Comparison of ENCODE assay signal across 28 mouse cellular contexts in the genomic region with DNA sequence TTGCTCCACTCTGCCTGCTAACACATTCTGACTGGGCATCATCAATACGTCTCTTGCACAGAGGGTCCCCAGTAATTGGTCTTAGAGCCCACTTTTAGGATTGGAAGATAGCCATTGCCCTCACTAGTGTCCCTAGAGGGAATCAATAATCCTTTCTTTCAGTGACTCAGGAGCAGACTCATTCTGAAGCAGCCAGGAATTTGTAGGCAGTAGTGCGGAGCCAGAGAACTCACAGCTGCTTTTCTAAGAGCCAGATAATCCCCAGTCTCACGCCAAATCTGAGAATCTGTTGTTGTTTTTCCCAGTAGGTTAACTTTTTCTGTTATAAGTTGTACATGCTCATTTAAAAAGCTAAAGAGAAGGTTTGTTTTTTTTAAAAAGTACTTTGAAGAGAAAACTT. TPM values are rescaled to one million over a fixed set of nuclear protein-coding genes. Genes with fewer than 3 reads are reported as not detected.
DNase-seq lines count a peak whose midpoint lies in the region; ATAC-seq and TF ChIP-seq lines count a peak whose summit lies in the region.
"Had no signal": no experiment of that assay in that cellular context is flagged by ENCODE, and none has a peak within 500 bp of the region (broad histone marks: within the 10 kb centered on the region; RNA-seq: fewer than 3 reads in every experiment).

No protein-coding gene starts in this region.

- H3K4me3 ChIP-seq in hindbrain, postnatal 0 days (ENCODE audit: low read length) = no peak overlapping the region
- H3K4me3 ChIP-seq in hindbrain, embryonic 11.5 days (ENCODE audit: low read depth, low read length) = no peak overlapping the region
- no peak overlapping the region for H3K4me3 ChIP-seq in midbrain, embryonic 14.5 days (replicated peaks; ENCODE audit: low read depth, low read length)
- H3K4me3 ChIP-seq in midbrain, embryonic 10.5 days = no peak overlapping the region
- no peak overlapping the region for H3K4me3 ChIP-seq in forebrain, embryonic 14.5 days (ENCODE audit: low read depth, low read length)
- H3K4me3 ChIP-seq: forebrain, embryonic 12.5 days; heart, embryonic 13.5 days; hindbrain, embryonic 12.5 days; limb, embryonic 10.5 days; limb, embryonic 15.5 days; liver, embryonic 13.5 days; neural tube, embryonic 13.5 days; stomach, embryonic 15.5 days had no signal

- no peaks in the 10 kb centered on the region for H3K27me3 ChIP-seq in hindbrain, postnatal 0 days (ENCODE audit: insufficient read depth, low read length)
- no peaks in the 10 kb centered on the region for H3K27me3 ChIP-seq in hindbrain, embryonic 11.5 days (ENCODE audit: control insufficient read depth, insufficient read depth, low read length)
- no peaks in the 10 kb centered on the region for H3K27me3 ChIP-seq in midbrain, embryonic 14.5 days (ENCODE audit: control insufficient read depth, insufficient read depth, low read length)
- no peaks in the 10 kb centered on the region for H3K27me3 ChIP-seq in midbrain, embryonic 10.5 days (ENCODE audit: low read depth, poor library complexity, severe bottlenecking)
- no peaks in the 10 kb centered on the region for H3K27me3 ChIP-seq in forebrain, embryonic 14.5 days (replicated peaks; ENCODE audit: control insufficient read depth, insufficient read depth, low read length)
- H3K27me3 ChIP-seq: forebrain, embryonic 12.5 days; heart, embryonic 13.5 days; hindbrain, embryonic 12.5 days; limb, embryonic 15.5 days; liver, embryonic 13.5 days; neural tube, embryonic 13.5 days; stomach, embryonic 15.5 days had no signal

- WGBS in hindbrain, postnatal 0 days = 39% methylated on average over 3 of the region's 3 CpGs
- WGBS in hindbrain, embryonic 11.5 days = 57% methylated on average over 3 of the region's 3 CpGs
- 12% methylated on average over 3 of the region's 3 CpGs for WGBS in midbrain, embryonic 14.5 days
- WGBS in midbrain, embryonic 10.5 days = 15% methylated on average over 3 of the region's 3 CpGs
- 21% methylated on average over 3 of the region's 3 CpGs for WGBS in forebrain, embryonic 14.5 days

- H3K9me3 ChIP-seq in hindbrain, postnatal 0 days (ENCODE audit: low read length) = no peaks in the 10 kb centered on the region
- no peaks in the 10 kb centered on the region for H3K9me3 ChIP-seq in hindbrain, embryonic 11.5 days (ENCODE audit: control insufficient read depth, low read length)
- H3K9me3 ChIP-seq in midbrain, embryonic 14.5 days (ENCODE audit: control insufficient read depth, low read length) = no peaks in the 10 kb centered on the region
- H3K9me3 ChIP-seq in midbrain, embryonic 10.5 days (replicated peaks) = no peaks in the 10 kb centered on the region
- H3K9me3 ChIP-seq in forebrain, embryonic 14.5 days (replicated peaks; ENCODE audit: control insufficient read depth, low read length) = no peaks in the 10 kb centered on the region
- H3K9me3 ChIP-seq: forebrain, embryonic 12.5 days; G1E; hindbrain, embryonic 12.5 days; limb, embryonic 10.5 days; limb, embryonic 15.5 days; neural tube, embryonic 13.5 days; stomach, embryonic 15.5 days had no signal

- no peak overlapping the region for H3K27ac ChIP-seq in hindbrain, postnatal 0 days
- no peak overlapping the region for H3K27ac ChIP-seq in hindbrain, embryonic 11.5 days (ENCODE audit: low read depth, low read length)
- no peak overlapping the region for H3K27ac ChIP-seq in midbrain, embryonic 14.5 days (replicated peaks; ENCODE audit: low read depth, low read length)
- no peak overlapping the region for H3K27ac ChIP-seq in midbrain, embryonic 10.5 days (replicated peaks)
- no peak overlapping the region for H3K27ac ChIP-seq in forebrain, embryonic 14.5 days (ENCODE audit: low read depth, low read length)
- H3K27ac ChIP-seq: forebrain, embryonic 12.5 days; heart, embryonic 13.5 days; hindbrain, embryonic 12.5 days; limb, embryonic 10.5 days; limb, embryonic 15.5 days; liver, embryonic 13.5 days; neural tube, embryonic 13.5 days; stomach, embryonic 15.5 days had no signal

- no peak overlapping the region for H3K4me2 ChIP-seq in hindbrain, postnatal 0 days (ENCODE audit: low read depth, low read length)
- H3K4me2 ChIP-seq in hindbrain, embryonic 11.5 days (replicated peaks; ENCODE audit: low read depth, low read length) = no peak overlapping the region
- H3K4me2 ChIP-seq in midbrain, embryonic 14.5 days (ENCODE audit: low read length) = no peak overlapping the region
- H3K4me2 ChIP-seq in forebrain, embryonic 14.5 days (ENCODE audit: low read length) = no peak overlapping the region
- H3K4me2 ChIP-seq: forebrain, embryonic 12.5 days; heart, embryonic 13.5 days; hindbrain, embryonic 12.5 days; limb, embryonic 15.5 days; liver, embryonic 13.5 days; midbrain, embryonic 11.5 days; neural tube, embryonic 13.5 days; stomach, embryonic 15.5 days had no signal

- DNase-seq in hindbrain, postnatal 0 days (ENCODE audit: low spot score) = no peak
- no peak for DNase-seq in hindbrain, embryonic 11.5 days (ENCODE audit: low spot score)
- DNase-seq in midbrain, embryonic 14.5 days = peak; percentile 26
- DNase-seq in midbrain, embryonic 10.5 days (ENCODE audit: low spot score) = no peak
- peak; percentile 51 for DNase-seq in brain, adult 2 months (ENCODE audit: low read depth, low spot score)
- no peak for DNase-seq in forebrain, embryonic 14.5 days (ENCODE audit: low spot score)
- DNase-seq: adrenal gland, postnatal 25 days; cerebellum, adult 2 months; cerebellum, postnatal 14 days; gastrocnemius, postnatal 14 days; heart, postnatal 14 days; kidney, adult 11 months; kidney, postnatal 36 days; layer of hippocampus, postnatal 36 days; liver, embryonic 13.5 days; lung, adult 18-20 months; lung, postnatal 10 days; thymus, postnatal 14 days had no signal

- no peak for ATAC-seq in hindbrain, postnatal 0 days
- no peak for ATAC-seq in hindbrain, embryonic 11.5 days (ENCODE audit: low FRiP score)
- no peak for ATAC-seq in midbrain, embryonic 14.5 days (ENCODE audit: low FRiP score, low TSS enrichment)
- no peak for ATAC-seq in forebrain, embryonic 14.5 days
- ATAC-seq in megakaryocyte, adult 5-6 weeks (ENCODE audit: poor library complexity, severe bottlenecking) = no peak

- H3K9ac ChIP-seq in hindbrain, postnatal 0 days (replicated peaks; ENCODE audit: low read length) = no peak overlapping the region
- H3K9ac ChIP-seq in hindbrain, embryonic 11.5 days (ENCODE audit: low read depth, low read length) = no peak overlapping the region
- no peak overlapping the region for H3K9ac ChIP-seq in midbrain, embryonic 14.5 days (replicated peaks; ENCODE audit: low read length)
- H3K9ac ChIP-seq in forebrain, embryonic 14.5 days (ENCODE audit: low read length) = no peak overlapping the region
- H3K9ac ChIP-seq: forebrain, embryonic 12.5 days; heart, embryonic 13.5 days; hindbrain, embryonic 12.5 days; limb, embryonic 15.5 days; liver, embryonic 13.5 days; neural tube, embryonic 13.5 days; stomach, embryonic 15.5 days had no signal

- TF ChIP-seq CTCF in hindbrain, postnatal 0 days (IDR thresholded peaks at IDR 0.05; ENCODE audit: low read depth) = 0 out of 2 replicates have a peak, but pooled peaks have one; percentile 6

- no peaks in the 10 kb centered on the region for H3K36me3 ChIP-seq in hindbrain, postnatal 0 days (ENCODE audit: insufficient read depth, low read length)
- H3K36me3 ChIP-seq in hindbrain, embryonic 11.5 days (ENCODE audit: control insufficient read depth, insufficient read depth, low read length) = no peaks in the 10 kb centered on the region
- no peaks in the 10 kb centered on the region for H3K36me3 ChIP-seq in midbrain, embryonic 14.5 days (ENCODE audit: control insufficient read depth, insufficient read depth, low read length)
- no peaks in the 10 kb centered on the region for H3K36me3 ChIP-seq in midbrain, embryonic 10.5 days
- no peaks in the 10 kb centered on the region for H3K36me3 ChIP-seq in forebrain, embryonic 14.5 days (ENCODE audit: control insufficient read depth, insufficient read depth, low read length)
- H3K36me3 ChIP-seq: forebrain, embryonic 12.5 days; G1E; heart, embryonic 13.5 days; hindbrain, embryonic 12.5 days; limb, embryonic 10.5 days; limb, embryonic 15.5 days; liver, embryonic 13.5 days; neural tube, embryonic 13.5 days; stomach, embryonic 15.5 days had no signal

- H3K4me1 ChIP-seq in hindbrain, postnatal 0 days (ENCODE audit: insufficient read depth, low read length) = no peaks in the 10 kb centered on the region
- H3K4me1 ChIP-seq in hindbrain, embryonic 11.5 days (replicated peaks; ENCODE audit: control insufficient read depth, insufficient read depth, low read length) = no peaks in the 10 kb centered on the region
- no peaks in the 10 kb centered on the region for H3K4me1 ChIP-seq in midbrain, embryonic 14.5 days (ENCODE audit: control insufficient read depth, insufficient read depth, low read length)
- H3K4me1 ChIP-seq in midbrain, embryonic 10.5 days = peaks cover 8% of the 10 kb centered on the region
- H3K4me1 ChIP-seq in forebrain, embryonic 14.5 days (ENCODE audit: control insufficient read depth, insufficient read depth, low read length) = no peaks in the 10 kb centered on the region
- H3K4me1 ChIP-seq: forebrain, embryonic 12.5 days; heart, embryonic 13.5 days; hindbrain, embryonic 12.5 days; limb, embryonic 10.5 days; limb, embryonic 15.5 days; liver, embryonic 13.5 days; neural tube, embryonic 13.5 days; stomach, embryonic 15.5 days had no signal

RNA-seq across cellular contexts. Expression of a gene that starts 13.0 kb away (rescaled TPM):
- 125 and 137 TPM in 2 replicates for total RNA-seq in hindbrain, postnatal 0 days (2014; rRNA removed)
- polyA plus RNA-seq in hindbrain, postnatal 0 days (2015; fragmentation: Nextera tagmentation; extraction: Ambion mirVana) = 111 and 114 TPM in 2 replicates
- 88.8 and 104 TPM in 2 replicates for polyA plus RNA-seq in hindbrain, embryonic 11.5 days (2014; fragmentation: Nextera tagmentation; extraction: Ambion mirVana)
- 117 and 171 TPM in 2 replicates for polyA plus RNA-seq in midbrain, embryonic 14.5 days (2014; fragmentation: Nextera tagmentation; extraction: Ambion mirVana)
- polyA plus RNA-seq in midbrain, embryonic 10.5 days (2016; fragmentation: Nextera tagmentation; extraction: Ambion mirVana) = 70.4 and 90.6 TPM in 2 replicates
- 131 and 140 TPM in 2 replicates for polyA plus RNA-seq in forebrain, embryonic 14.5 days (2014; fragmentation: Nextera tagmentation; extraction: Ambion mirVana)
- 39.8 and 40.9 TPM in 2 replicates for total RNA-seq in megakaryocyte, adult 5-6 weeks (2015)
- total RNA-seq in megakaryocyte, adult 5-6 weeks (2017) = 40.4 and 40.7 TPM in 2 replicates

RNA-seq across cellular contexts. Expression of a gene that starts 37.3 kb away (rescaled TPM):
- 15.0 and 16.0 TPM in 2 replicates for total RNA-seq in hindbrain, postnatal 0 days (2014; rRNA removed)
- polyA plus RNA-seq in hindbrain, postnatal 0 days (2015; fragmentation: Nextera tagmentation; extraction: Ambion mirVana) = 29.4 and 29.5 TPM in 2 replicates
- polyA plus RNA-seq in hindbrain, embryonic 11.5 days (2014; fragmentation: Nextera tagmentation; extraction: Ambion mirVana) = 4.2 and 6.3 TPM in 2 replicates
- polyA plus RNA-seq in midbrain, embryonic 14.5 days (2014; fragmentation: Nextera tagmentation; extraction: Ambion mirVana) = 17.2 and 18.5 TPM in 2 replicates
- polyA plus RNA-seq in midbrain, embryonic 10.5 days (2016; fragmentation: Nextera tagmentation; extraction: Ambion mirVana) = 5.3 and 5.7 TPM in 2 replicates
- 9.3 and 12.8 TPM in 2 replicates for polyA plus RNA-seq in forebrain, embryonic 14.5 days (2014; fragmentation: Nextera tagmentation; extraction: Ambion mirVana)
- 0.23 and 0.42 TPM in 2 replicates for total RNA-seq in megakaryocyte, adult 5-6 weeks (2015)
- total RNA-seq in megakaryocyte, adult 5-6 weeks (2017) = 0.04 TPM in 2 replicates

Comparison
In these comparisons a context has a peak if more than half of its experiments do, and no peak if none do; other contexts are left out.
1. DNase-seq: peak in midbrain, embryonic 14.5 days (single experiment) and brain, adult 2 months (single experiment); none in hindbrain, postnatal 0 days (single experiment), hindbrain, embryonic 11.5 days (single experiment), midbrain, embryonic 10.5 days (single experiment) and forebrain, embryonic 14.5 days (single experiment).